Comparison of ENCODE assay signal across 8 mouse cellular contexts in genomic region chr14:54780836-54781609, GRCm38 (mm10). TPM values are rescaled to one million over a fixed set of nuclear protein-coding genes. Genes with fewer than 3 reads are reported as not detected.
DNase-seq lines count a peak whose midpoint lies in the region; ATAC-seq and TF ChIP-seq lines count a peak whose summit lies in the region.

No protein-coding gene starts in this region.

- H3K4me2 ChIP-seq in forebrain, embryonic 13.5 days = peak overlapping the region; percentile 92
- H3K4me2 ChIP-seq in liver, embryonic 16.5 days (ENCODE audit: low read depth, low read length) = peak overlapping the region; percentile 67
- peak overlapping the region; percentile 79 for H3K4me2 ChIP-seq in neural tube, embryonic 12.5 days (replicated peaks)

- no peak overlapping the region for H3K9ac ChIP-seq in ES-E14 (ENCODE audit: insufficient read depth, low read depth, low read length, poor library complexity, severe bottlenecking)
- H3K9ac ChIP-seq in forebrain, embryonic 13.5 days = peak overlapping the region; percentile 67
- H3K9ac ChIP-seq in liver, embryonic 16.5 days (ENCODE audit: low read depth, low read length) = no peak overlapping the region
- H3K9ac ChIP-seq in neural tube, embryonic 12.5 days = peak overlapping the region; percentile 56

- in situ Hi-C loops in ES-E14 (cut with MboI; ENCODE audit: low sequenced_read_pairs in 2 of 2, unreplicated experiment in 2 of 2) = loop anchor here (5.0 to 10.0 kb wide), 2 partner anchors 64 to 66 kb away; partner anchors contain the start of gene Cebpe (in 1 of the 2)

- H3K9me3 ChIP-seq in ES-E14 (ENCODE audit: control insufficient read depth, insufficient read depth, low read depth, low read length) = no peaks in the 10 kb centered on the region
- H3K9me3 ChIP-seq in forebrain, embryonic 13.5 days (replicated peaks) = no peaks in the 10 kb centered on the region
- H3K9me3 ChIP-seq in liver, embryonic 16.5 days (replicated peaks; ENCODE audit: control insufficient read depth, low read length) = no peaks in the 10 kb centered on the region
- no peaks in the 10 kb centered on the region for H3K9me3 ChIP-seq in neural tube, embryonic 12.5 days

- no peaks in the 10 kb centered on the region for H3K36me3 ChIP-seq in ES-E14 (ENCODE audit: control insufficient read depth, insufficient read depth, low read length, poor library complexity, severe bottlenecking)
- no peaks in the 10 kb centered on the region for H3K36me3 ChIP-seq in forebrain, embryonic 13.5 days (ENCODE audit: poor library complexity, severe bottlenecking)
- no peaks in the 10 kb centered on the region for H3K36me3 ChIP-seq in liver, embryonic 16.5 days (ENCODE audit: control insufficient read depth, insufficient read depth)
- H3K36me3 ChIP-seq in neural tube, embryonic 12.5 days = no peaks in the 10 kb centered on the region

- no peaks in the 10 kb centered on the region; a peak in 1 of 4 replicates for H3K4me1 ChIP-seq in ES-E14 (ENCODE audit: control insufficient read depth in 2 of 2, insufficient read depth in 2 of 2, low read length in 2 of 2, poor library complexity in 1 of 2)
- peaks cover 7% of the 10 kb centered on the region; the same call in 1 of the 2 replicates for H3K4me1 ChIP-seq in forebrain, embryonic 13.5 days
- H3K4me1 ChIP-seq in liver, embryonic 16.5 days (ENCODE audit: control insufficient read depth, low read depth, low read length) = no peaks in the 10 kb centered on the region
- H3K4me1 ChIP-seq in neural tube, embryonic 12.5 days = 0 out of 2 replicates have a peak, but pooled peaks cover 4% of the 10 kb centered on the region

- no peak overlapping the region for H3K27ac ChIP-seq in ES-E14 (ENCODE audit: insufficient read depth, low read depth, low read length, poor library complexity, severe bottlenecking)
- H3K27ac ChIP-seq in forebrain, embryonic 13.5 days = peak overlapping the region; percentile 54; the same call in 1 of the 2 replicates
- no peak overlapping the region for H3K27ac ChIP-seq in liver, embryonic 16.5 days (ENCODE audit: low read length)
- H3K27ac ChIP-seq in neural tube, embryonic 12.5 days = no peak overlapping the region

- no peak for DNase-seq in ES-E14 (ENCODE audit: low read depth, low spot score)
- DNase-seq in brain, adult 2 months (ENCODE audit: low read depth, low spot score) = peak; percentile 91
- peak; percentile 44 to 56 for DNase-seq in heart, postnatal 10 days
- DNase-seq in kidney, postnatal 25 days = peak; percentile 75 to 88
- peak; percentile 43 for DNase-seq in urinary bladder, postnatal 25 days (ENCODE audit: low spot score)

- intact Hi-C loops in heart, postnatal 10 days (cut with DNase I) = loop anchor here (5.0 kb wide), 1 partner anchor 49 kb away; no protein-coding TSS in a partner anchor

- peak overlapping the region; percentile 71 to 73 for H3K4me3 ChIP-seq in ES-E14 (ENCODE audit: insufficient read depth in 1 of 2, low read depth in 1 of 2, low read length in 2 of 2, poor library complexity in 1 of 2, severe bottlenecking in 1 of 2)
- H3K4me3 ChIP-seq in forebrain, embryonic 13.5 days = peak overlapping the region; percentile 57
- H3K4me3 ChIP-seq in liver, embryonic 16.5 days (ENCODE audit: low read depth, low read length) = peak overlapping the region; percentile 56
- peak overlapping the region; percentile 47 for H3K4me3 ChIP-seq in neural tube, embryonic 12.5 days

- WGBS in forebrain, embryonic 13.5 days = 3% methylated on average over 35 of the region's 35 CpGs
- 4% methylated on average over 35 of the region's 35 CpGs for WGBS in liver, embryonic 16.5 days (ENCODE audit: insufficient replicate concordance)
- 3% methylated on average over 35 of the region's 35 CpGs for WGBS in neural tube, embryonic 12.5 days

- ATAC-seq in forebrain, embryonic 13.5 days = peak; percentile 76
- ATAC-seq in liver, embryonic 16.5 days (ENCODE audit: low read depth) = 0 out of 2 replicates have a peak, but pooled peaks have one; percentile 48
- ATAC-seq in neural tube, embryonic 12.5 days (ENCODE audit: low FRiP score, low read depth) = peak; percentile 86

- peaks cover 30% of the 10 kb centered on the region for H3K27me3 ChIP-seq in forebrain, embryonic 13.5 days
- peaks cover 26% of the 10 kb centered on the region for H3K27me3 ChIP-seq in liver, embryonic 16.5 days (ENCODE audit: control insufficient read depth, insufficient read depth, low read depth, low read length)
- H3K27me3 ChIP-seq in neural tube, embryonic 12.5 days (replicated peaks) = peaks cover 9% of the 10 kb centered on the region; the same call in 1 of the 2 replicates

TF ChIP-seq in ES-E14, 5 proteins besides CTCF, POLR2A, EP300 and RAD21:
- TF ChIP-seq CHD2 (IDR thresholded peaks at IDR 0.05; ENCODE audit: low read depth, low read length) (no peak), ZNF384 (IDR thresholded peaks at IDR 0.05; ENCODE audit: low read depth, low read length) (no peak), ZC3H11A (IDR thresholded peaks at IDR 0.05; ENCODE audit: borderline replicate concordance, low read depth, low read length) (no peak), MAFK (IDR thresholded peaks at IDR 0.05; ENCODE audit: insufficient read depth, low read depth, low read length) (no peak), HCFC1 (IDR thresholded peaks at IDR 0.05; ENCODE audit: borderline replicate concordance, insufficient read depth, low read length) (no peak)

RNA-seq across cellular contexts. Expression of gene Slc7a8, which starts 0.7 kb away (rescaled TPM):
- total RNA-seq in ES-E14 (2012; rRNA removed) = 0.36 and 0.48 TPM in 2 replicates
- polyA plus RNA-seq in forebrain, embryonic 13.5 days (2015; fragmentation: Nextera tagmentation; extraction: Ambion mirVana) = 3.2 and 3.5 TPM in 2 replicates
- 1 to 10 TPM; 2.4 to 3.6 TPM for total RNA-seq in heart, postnatal 10 days (2021)
- polyA plus RNA-seq in liver, embryonic 16.5 days (2015; fragmentation: Nextera tagmentation; extraction: Ambion mirVana) = 3.0 and 4.9 TPM in 2 replicates
- polyA plus RNA-seq in neural tube, embryonic 12.5 days (2016; fragmentation: Nextera tagmentation; extraction: Ambion mirVana) = 3.1 and 3.7 TPM in 2 replicates

RNA-seq across cellular contexts. Expression of gene Rnf212b, which starts 32.9 kb away (rescaled TPM):
- 1.5 and 1.9 TPM in 2 replicates for total RNA-seq in ES-E14 (2012; rRNA removed)
- not detected in 2 replicates for polyA plus RNA-seq in forebrain, embryonic 13.5 days (2015; fragmentation: Nextera tagmentation; extraction: Ambion mirVana)
- total RNA-seq in heart, postnatal 10 days (2021) = not detected
- not detected in 2 replicates for polyA plus RNA-seq in liver, embryonic 16.5 days (2015; fragmentation: Nextera tagmentation; extraction: Ambion mirVana)
- polyA plus RNA-seq in neural tube, embryonic 12.5 days (2016; fragmentation: Nextera tagmentation; extraction: Ambion mirVana) = not detected in 2 replicates

Comparison
In these comparisons a context has a peak if more than half of its experiments do, and no peak if none do; other contexts are left out.
1. H3K9ac ChIP-seq: peak in forebrain, embryonic 13.5 days (single experiment) and neural tube, embryonic 12.5 days (single experiment); none in ES-E14 (single experiment) and liver, embryonic 16.5 days (single experiment).
2. Peak in every context shown above with its lines, with median percentiles within 50 percentile points of each other: H3K4me3 ChIP-seq, ATAC-seq and H3K4me2 ChIP-seq.